Mouse (Mus musculus): Measurements from ENCODE around the gene Fuz. TPM values are rescaled to one million over a fixed set of nuclear protein-coding genes. Genes with fewer than 3 reads are reported as not detected.

Fuz gene
- polyA plus RNA-seq (2014; fragmentation: Nextera tagmentation; extraction: Ambion mirVana), result 11.8 and 13.2 TPM in 2 replicates

DNA sequence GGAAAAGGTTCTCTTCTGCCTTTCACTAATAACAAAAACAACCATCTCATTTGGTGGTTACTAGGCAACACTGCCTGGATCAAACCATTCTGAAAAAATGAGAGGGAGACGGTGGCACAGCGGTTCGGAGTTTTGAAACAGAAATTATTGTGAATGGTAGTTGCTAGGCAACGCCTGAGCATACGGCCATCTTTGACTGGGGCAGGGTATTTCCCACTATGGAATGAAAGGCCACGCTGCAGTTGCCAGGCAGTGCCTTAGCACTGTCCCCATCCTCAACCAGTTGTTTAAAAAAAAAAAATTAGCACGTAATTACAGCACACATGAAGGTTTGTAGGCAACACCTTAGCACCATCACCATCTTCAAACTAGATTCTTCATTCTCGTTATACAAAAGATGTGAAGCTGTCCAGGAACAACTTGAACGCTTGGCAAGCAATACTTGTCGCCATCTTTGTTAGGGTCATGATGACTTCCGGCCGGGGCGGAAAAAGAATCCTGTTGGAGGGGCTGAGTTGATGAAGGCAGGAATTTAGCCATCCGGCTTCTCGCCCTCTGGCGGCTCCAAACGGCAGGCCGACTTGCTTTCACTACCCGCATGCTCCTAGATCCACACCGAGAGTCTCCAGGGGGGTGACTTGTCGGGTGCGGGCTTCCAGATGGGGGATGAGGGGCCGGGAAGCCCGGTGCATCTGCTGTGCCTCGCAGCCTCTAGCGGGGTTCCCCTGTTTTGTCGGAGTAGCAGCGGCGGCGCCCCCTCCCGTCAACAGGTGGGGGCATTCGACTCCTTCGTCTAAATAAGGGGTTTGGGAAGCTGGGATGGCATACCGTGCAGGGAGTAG lies at the start of gene Fuz:
Gene Fuz (plus strand): TSS at position 487 of the 842 bp plus-strand sequence.
- peaks cover 4% of the 10 kb centered on the region; the same call in 1 of the 2 replicates for H3K4me1 ChIP-seq (ENCODE audit: control insufficient read depth, insufficient read depth, low read length)

DNA sequence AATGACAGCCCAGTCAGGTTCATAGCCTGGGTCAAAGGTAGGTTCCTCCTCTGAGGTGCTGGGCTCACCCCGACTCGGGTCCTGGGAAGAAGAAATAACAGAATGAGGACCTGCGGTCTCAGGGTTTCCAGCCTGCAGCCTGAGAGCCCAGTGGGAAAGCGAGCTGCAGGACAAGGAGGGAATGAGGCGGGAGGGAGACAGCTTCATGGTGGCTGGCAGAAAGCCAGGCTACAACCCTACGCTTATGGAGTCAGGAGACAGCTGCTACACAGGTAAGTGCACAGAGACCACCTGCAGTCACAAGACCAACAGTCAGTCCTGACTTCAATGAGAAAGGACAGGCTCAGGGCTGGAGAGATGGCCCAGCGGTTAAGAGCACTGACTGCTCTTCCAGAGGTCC lies 49.1 kb upstream of the Fuz start:
- DNase-seq (ENCODE audit: low spot score) (no peak), ATAC-seq (replicated peaks; ENCODE audit: insufficient number of reproducible peaks, low FRiP score, low TSS enrichment, low read depth) (no peak)
- no peaks in the 10 kb centered on the region for H3K27me3 ChIP-seq (ENCODE audit: control insufficient read depth, insufficient read depth, low read length)
- H3K4me2 ChIP-seq (ENCODE audit: low read depth, low read length), result no peak overlapping the region
- peaks cover 8% of the 10 kb centered on the region for H3K36me3 ChIP-seq (replicated peaks; ENCODE audit: control insufficient read depth, insufficient read depth, low read depth, low read length)
- 95% methylated on average over 7 of the region's 7 CpGs for WGBS
- H3K9me3 ChIP-seq (replicated peaks; ENCODE audit: control insufficient read depth, low read length), result no peaks in the 10 kb centered on the region
- H3K27ac ChIP-seq (replicated peaks; ENCODE audit: low read depth, low read length), result no peak overlapping the region
- H3K4me3 ChIP-seq (ENCODE audit: low read depth, low read length), result no peak overlapping the region
- H3K4me1 ChIP-seq (ENCODE audit: control insufficient read depth, insufficient read depth, low read length), result peaks cover 3% of the 10 kb centered on the region; the same call in 1 of the 2 replicates
- H3K9ac ChIP-seq (replicated peaks; ENCODE audit: low read length), result no peak overlapping the region

More for the DNA sequence above, at the start of gene Fuz:
- WGBS, result under 1% methylated on average over 34 of the region's 34 CpGs
- H3K9ac ChIP-seq (replicated peaks; ENCODE audit: low read length), result peak within 1 kb of the TSS; percentile 72
- peak; percentile 96 for DNase-seq (ENCODE audit: low spot score)
- no peaks in the 10 kb centered on the region for H3K9me3 ChIP-seq (replicated peaks; ENCODE audit: control insufficient read depth, low read length)
- ATAC-seq (replicated peaks; ENCODE audit: insufficient number of reproducible peaks, low FRiP score, low TSS enrichment, low read depth), result peak; percentile 48; the same call in 1 of the 2 replicates
- H3K4me2 ChIP-seq (ENCODE audit: low read depth, low read length), result peak within 1 kb of the TSS; percentile 59
- H3K4me3 ChIP-seq (ENCODE audit: low read depth, low read length), result peak within 1 kb of the TSS; percentile 38
- H3K27ac ChIP-seq (replicated peaks; ENCODE audit: low read depth, low read length), result peak within 1 kb of the TSS; percentile 63
- H3K36me3 ChIP-seq (replicated peaks; ENCODE audit: control insufficient read depth, insufficient read depth, low read depth, low read length), result no peaks in the 10 kb centered on the region; the same call in 1 of the 2 replicates
- H3K27me3 ChIP-seq (ENCODE audit: control insufficient read depth, insufficient read depth, low read length), result no peaks in the 10 kb centered on the region

DNA sequence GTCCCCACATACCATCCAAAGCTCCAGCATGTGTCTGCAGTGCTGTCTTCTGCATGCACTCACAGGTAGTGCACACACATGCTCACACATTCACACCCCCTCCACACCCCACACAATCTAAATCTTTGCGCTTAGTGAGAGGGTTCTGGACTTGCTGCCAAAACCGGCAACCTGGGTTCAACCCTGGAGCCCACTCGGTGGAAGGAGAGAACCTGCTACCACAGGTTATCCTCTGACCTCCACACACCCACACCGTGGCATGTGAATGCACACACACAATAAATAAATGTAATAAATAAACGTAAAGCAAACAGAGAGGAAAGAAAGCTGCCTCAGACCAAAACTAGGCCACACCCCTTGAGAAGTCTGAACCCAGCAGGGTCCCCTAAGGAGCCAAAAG lies 48.1 kb upstream of the Fuz start:
- peaks cover 8% of the 10 kb centered on the region for H3K36me3 ChIP-seq (replicated peaks; ENCODE audit: control insufficient read depth, insufficient read depth, low read depth, low read length)
- DNase-seq (ENCODE audit: low spot score) (no peak), ATAC-seq (replicated peaks; ENCODE audit: insufficient number of reproducible peaks, low FRiP score, low TSS enrichment, low read depth) (no peak)
- H3K4me2 ChIP-seq (ENCODE audit: low read depth, low read length), result peak overlapping the region; percentile 62
- 79% methylated on average over 5 of the region's 5 CpGs for WGBS
- H3K27ac ChIP-seq (replicated peaks; ENCODE audit: low read depth, low read length), result no peak overlapping the region
- H3K4me1 ChIP-seq (ENCODE audit: control insufficient read depth, insufficient read depth, low read length), result peaks cover 3% of the 10 kb centered on the region; the same call in 1 of the 2 replicates
- H3K9ac ChIP-seq (replicated peaks; ENCODE audit: low read length), result peak overlapping the region; percentile 19; the same call in 1 of the 2 replicates
- no peaks in the 10 kb centered on the region for H3K9me3 ChIP-seq (replicated peaks; ENCODE audit: control insufficient read depth, low read length)
- peak overlapping the region; percentile 69 for H3K4me3 ChIP-seq (ENCODE audit: low read depth, low read length)
- H3K27me3 ChIP-seq (ENCODE audit: control insufficient read depth, insufficient read depth, low read length), result no peaks in the 10 kb centered on the region

DNA sequence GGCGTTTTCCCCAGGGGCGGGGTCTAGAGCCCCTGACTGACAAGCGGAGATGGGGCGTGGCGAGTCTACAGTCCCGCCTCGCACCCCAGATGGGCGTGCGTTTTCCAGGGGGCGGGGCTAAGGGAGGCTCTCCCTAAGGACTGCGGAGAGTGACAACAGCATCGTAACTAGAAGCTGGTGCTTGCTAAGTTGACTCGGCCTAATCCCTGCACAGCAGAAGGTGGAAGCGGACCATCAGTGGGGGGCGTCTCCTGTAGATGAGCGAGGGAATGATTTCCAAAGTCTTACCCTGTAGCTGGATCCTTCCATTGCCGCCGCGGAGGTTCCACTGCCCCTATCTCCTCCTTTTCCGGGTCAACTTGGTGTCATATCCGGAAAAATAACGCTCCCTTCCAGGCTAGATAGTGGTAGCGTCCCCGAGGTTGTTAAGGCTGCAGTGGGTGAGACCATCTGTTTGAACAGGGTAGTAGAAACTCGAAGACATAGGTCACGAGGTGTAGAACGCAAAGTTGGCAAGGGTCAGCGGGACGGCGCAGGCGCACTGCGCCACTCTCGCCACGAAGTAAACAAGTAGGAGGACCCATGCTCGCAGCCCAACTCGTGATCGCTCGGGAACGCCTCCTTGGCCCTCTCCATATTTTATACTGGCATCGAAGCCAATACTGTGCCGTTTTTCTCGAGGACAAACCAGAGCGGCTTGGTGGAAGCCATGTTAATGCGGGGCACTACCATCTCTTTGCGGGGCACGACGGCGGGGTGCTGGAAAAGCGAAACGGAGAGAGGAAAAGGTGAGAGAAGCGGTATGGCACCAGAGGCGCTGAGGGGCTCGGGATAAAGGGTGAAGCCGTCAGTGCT lies 47.1 kb upstream of the Fuz start, which contains the start of the genes Akt1s1 and Tbc1d17:
Gene Akt1s1 (plus strand): TSS at position 431 of the 855 bp plus-strand sequence.
Gene Tbc1d17 (minus strand): TSS at position 519 of the 855 bp plus-strand sequence.
- WGBS, result under 1% methylated on average over 54 of the region's 54 CpGs
- DNase-seq (ENCODE audit: low spot score) (peak; percentile 97), ATAC-seq (replicated peaks; ENCODE audit: insufficient number of reproducible peaks, low FRiP score, low TSS enrichment, low read depth) (peak; percentile 78)
- peaks cover 5% of the 10 kb centered on the region for H3K4me1 ChIP-seq (ENCODE audit: control insufficient read depth, insufficient read depth, low read length)
- H3K4me3 ChIP-seq (ENCODE audit: low read depth, low read length), result peak within 1 kb of the TSS; percentile 69
- H3K36me3 ChIP-seq (replicated peaks; ENCODE audit: control insufficient read depth, insufficient read depth, low read depth, low read length), result peaks cover 5% of the 10 kb centered on the region
- H3K9ac ChIP-seq (replicated peaks; ENCODE audit: low read length), result peak within 1 kb of the TSS; percentile 81
- H3K9me3 ChIP-seq (replicated peaks; ENCODE audit: control insufficient read depth, low read length), result no peaks in the 10 kb centered on the region
- no peaks in the 10 kb centered on the region for H3K27me3 ChIP-seq (ENCODE audit: control insufficient read depth, insufficient read depth, low read length)
- peak within 1 kb of the TSS; percentile 88 for H3K27ac ChIP-seq (replicated peaks; ENCODE audit: low read depth, low read length)
- H3K4me2 ChIP-seq (ENCODE audit: low read depth, low read length), result peak within 1 kb of the TSS; percentile 62

DNA sequence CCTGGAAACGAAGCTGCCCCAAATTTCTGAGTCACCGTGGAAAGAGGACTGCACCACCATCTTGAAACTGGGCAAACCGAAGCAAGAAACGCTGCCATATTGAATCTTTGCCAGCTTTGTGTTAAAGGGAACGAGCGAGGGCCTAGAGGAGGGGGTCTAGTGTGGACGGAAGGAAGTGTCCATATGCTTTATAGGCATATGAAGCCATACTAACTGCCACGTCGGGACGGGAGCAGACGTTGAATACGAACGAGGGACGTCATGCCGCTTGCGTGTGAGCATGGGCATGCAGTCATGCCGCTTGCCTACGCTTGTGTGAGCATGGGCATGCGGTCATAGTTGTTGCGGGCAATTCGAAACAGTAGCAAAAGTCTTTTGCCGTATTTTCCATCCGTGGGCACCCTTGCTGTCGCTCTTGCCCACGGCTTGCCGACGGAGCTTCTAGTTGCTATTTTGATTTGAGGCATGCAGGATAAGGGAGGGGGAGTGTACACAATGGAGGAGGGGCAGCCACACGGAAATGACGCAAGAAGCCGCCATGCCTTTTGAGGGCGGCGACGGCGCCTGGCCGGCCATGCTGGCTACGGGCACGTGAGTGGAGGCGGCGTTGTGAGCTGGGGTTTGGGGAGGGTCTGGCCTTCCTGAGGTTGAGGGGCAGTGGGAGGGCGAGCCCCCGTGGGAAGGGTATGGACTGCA lies 46.3 kb upstream of the Fuz start:
- H3K4me3 ChIP-seq (ENCODE audit: low read depth, low read length), result peak overlapping the region; percentile 69
- H3K4me1 ChIP-seq (ENCODE audit: control insufficient read depth, insufficient read depth, low read length), result peaks cover 9% of the 10 kb centered on the region
- no peaks in the 10 kb centered on the region; the same call in none of the 2 replicates for H3K36me3 ChIP-seq (replicated peaks; ENCODE audit: control insufficient read depth, insufficient read depth, low read depth, low read length)

DNA sequence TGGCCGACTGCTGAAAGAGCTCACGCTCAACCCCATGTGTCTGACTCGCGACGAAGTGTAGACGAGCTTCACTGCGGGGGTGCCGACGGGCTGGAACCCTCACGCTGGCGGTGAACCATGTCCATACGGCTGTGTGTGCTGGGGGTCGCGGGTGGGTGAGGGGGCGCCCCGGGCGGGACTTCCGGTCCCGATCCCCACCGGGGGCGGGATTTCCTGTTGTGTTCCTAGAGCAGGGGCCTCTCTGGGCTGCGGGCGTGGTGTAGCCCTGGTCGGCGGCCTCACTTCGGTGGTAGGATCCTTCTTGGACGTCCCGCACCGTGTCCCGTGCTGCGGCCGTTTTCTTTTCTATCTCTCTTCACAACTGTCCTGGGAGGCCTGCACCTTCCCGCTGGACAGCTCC lies 45.7 kb upstream of the Fuz start:
- Histone ChIP-seq H3K27me3 (ENCODE audit: control insufficient read depth, insufficient read depth, low read length) (no peaks in the 10 kb centered on the region), H3K4me1 (ENCODE audit: control insufficient read depth, insufficient read depth, low read length) (peaks cover 10% of the 10 kb centered on the region), H3K9me3 (replicated peaks; ENCODE audit: control insufficient read depth, low read length) (no peaks in the 10 kb centered on the region), H3K9ac (replicated peaks; ENCODE audit: low read length) (peak overlapping the region; percentile 81), H3K36me3 (replicated peaks; ENCODE audit: control insufficient read depth, insufficient read depth, low read depth, low read length) (no peaks in the 10 kb centered on the region; the same call in none of the 2 replicates), H3K4me3 (ENCODE audit: low read depth, low read length) (peak overlapping the region; percentile 69), H3K27ac (replicated peaks; ENCODE audit: low read depth, low read length) (peak overlapping the region; percentile 88), H3K4me2 (ENCODE audit: low read depth, low read length) (peak overlapping the region; percentile 62)
- peak; percentile 22 for ATAC-seq (replicated peaks; ENCODE audit: insufficient number of reproducible peaks, low FRiP score, low TSS enrichment, low read depth)
- WGBS, result 0% methylated on average over 33 of the region's 33 CpGs
- peak; percentile 91 for DNase-seq (ENCODE audit: low spot score)

More for the DNA sequence above, 46.3 kb upstream of the Fuz start:
- peak; percentile 50 for ATAC-seq (replicated peaks; ENCODE audit: insufficient number of reproducible peaks, low FRiP score, low TSS enrichment, low read depth)
- Histone ChIP-seq H3K9me3 (replicated peaks; ENCODE audit: control insufficient read depth, low read length) (no peaks in the 10 kb centered on the region), H3K9ac (replicated peaks; ENCODE audit: low read length) (peak overlapping the region; percentile 81), H3K27me3 (ENCODE audit: control insufficient read depth, insufficient read depth, low read length) (no peaks in the 10 kb centered on the region), H3K4me2 (ENCODE audit: low read depth, low read length) (peak overlapping the region; percentile 62), H3K27ac (replicated peaks; ENCODE audit: low read depth, low read length) (peak overlapping the region; percentile 88)
- peak; percentile 93 for DNase-seq (ENCODE audit: low spot score)
- WGBS, result under 1% methylated on average over 41 of the region's 41 CpGs

All from embryonic facial prominence, embryonic 11.5 days (tissue).